Mouse (Mus musculus): Measurements from ENCODE around the gene Olfr871. TPM values are rescaled to one million over a fixed set of nuclear protein-coding genes. Genes with fewer than 3 reads are reported as not detected.

Gene Olfr871
- not detected for polyA plus RNA-seq (2017; shearing (Covaris generic))

GRCm38 (mm10) chr9:20211907-20212306 lies at the start of gene Olfr871:
Gene Olfr871 (plus strand): TSS chr9:20212207.

GRCm38 (mm10) chr9:20173957-20174356 lies 38.0 kb upstream of the Olfr871 start, which contains the start of gene Olfr870:
Gene Olfr870 (minus strand): TSS chr9:20174057.

GRCm38 (mm10) chr9:20236819-20237218 lies 24.8 kb downstream of the Olfr871 start, which contains the start of gene Olfr872:
Gene Olfr872 (plus strand): TSS chr9:20237119.

Other genes starting within 250 kb of the Olfr871 start
- gene Olfr866, start 184.2 kb upstream of the Olfr871 start, polyA plus RNA-seq (2017; shearing (Covaris generic)), result not detected
- under 1 TPM in 1 of 2 experiments, not detected in 1; 0.11 TPM for gene Olfr867, start 154.6 kb upstream of the Olfr871 start, polyA plus RNA-seq (2017; shearing (Covaris generic))
- gene Olfr868, start 113.6 kb upstream of the Olfr871 start, polyA plus RNA-seq (2017; shearing (Covaris generic)), result under 1 TPM in 1 of 2 experiments, not detected in 1; 0.69 TPM
- gene Olfr869, start 83.2 kb upstream of the Olfr871 start, polyA plus RNA-seq (2017; shearing (Covaris generic)), result under 1 TPM in 1 of 2 experiments, not detected in 1; 0.17 TPM
- under 1 TPM; 0.04 to 0.09 TPM for gene Olfr870, start 38.1 kb upstream of the Olfr871 start, polyA plus RNA-seq (2017; shearing (Covaris generic))
- 1 to 10 TPM in 1 of 2 experiments, not detected in 1; 1.1 TPM for gene Olfr872, start 24.9 kb downstream of the Olfr871 start, polyA plus RNA-seq (2017; shearing (Covaris generic))
- gene Olfr39, start 70.1 kb downstream of the Olfr871 start, polyA plus RNA-seq (2017; shearing (Covaris generic)), result 1 to 10 TPM in 1 of 2 experiments, under 1 TPM in 1; 0.40 to 6.5 TPM
- not detected for gene Olfr873, start 86.3 kb downstream of the Olfr871 start, polyA plus RNA-seq (2017; shearing (Covaris generic))
- 1 to 10 TPM in 1 of 2 experiments, under 1 TPM in 1; 0.11 to 1.5 TPM for gene Olfr18, start 123.9 kb downstream of the Olfr871 start, polyA plus RNA-seq (2017; shearing (Covaris generic))
- gene Zfp560, start 173.0 kb downstream of the Olfr871 start, polyA plus RNA-seq (2017; shearing (Covaris generic)), result 10 to 100 TPM; 37.0 to 41.6 TPM
- 10 to 100 TPM; 21.1 to 23.9 TPM for gene Zfp26, start 248.0 kb downstream of the Olfr871 start, polyA plus RNA-seq (2017; shearing (Covaris generic))